Mouse (Mus musculus): Measurements from ENCODE around the gene Mbnl2.

DNA sequence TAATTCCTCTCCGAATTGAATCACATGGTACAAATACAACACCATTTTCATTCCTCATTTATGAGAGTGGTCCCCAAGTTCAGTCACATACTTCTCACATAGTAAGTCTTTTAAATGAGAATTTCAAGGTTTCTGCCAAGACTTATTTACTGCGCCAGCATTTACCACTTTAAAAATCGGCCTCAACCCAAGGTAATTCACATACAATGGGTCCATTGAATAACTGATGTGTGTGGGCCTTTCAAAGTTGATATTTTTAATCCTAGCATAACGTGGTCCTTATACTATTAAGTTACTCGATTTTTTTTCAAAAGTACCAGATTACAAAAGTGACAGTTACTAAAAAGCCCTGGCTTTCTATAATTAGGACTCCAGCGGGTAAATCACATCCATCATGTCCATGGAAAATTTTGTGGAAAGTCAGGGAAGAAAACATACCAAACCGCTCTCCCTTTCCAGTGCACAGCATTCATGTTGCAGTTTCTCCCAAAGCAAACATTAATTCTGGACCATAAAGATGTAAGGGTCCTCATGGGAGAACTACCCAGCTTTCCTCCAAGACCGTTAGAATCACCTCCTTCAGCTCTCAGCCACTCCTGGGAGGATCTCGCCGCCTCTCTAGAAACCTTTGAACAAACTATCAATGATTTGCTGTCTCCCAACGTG is 107.8 kb downstream of the Mbnl2 start:
- TF ChIP-seq EP300 (IDR thresholded peaks at IDR 0.05; ENCODE audit: low read depth in 1 of 2, low read length in 2 of 2) (no peak), CTCF (IDR thresholded peaks at IDR 0.05 in 2 of 3, conservative IDR thresholded peaks at IDR 0.05 in 1 of 3; ENCODE audit: control insufficient read depth in 1 of 3, insufficient read depth in 1 of 3, low read depth in 2 of 3, low read length in 3 of 3, poor library complexity in 1 of 3, severe bottlenecking in 1 of 3) (no peak), E2F4 (IDR thresholded peaks at IDR 0.05; ENCODE audit: borderline replicate concordance, low read depth, low read length) (no peak), POLR2A (IDR thresholded peaks at IDR 0.05; ENCODE audit: control insufficient read depth in 1 of 2, insufficient read depth in 1 of 2, low read depth in 1 of 2, low read length in 2 of 2, poor library complexity in 1 of 2) (no peak), GABPA (IDR thresholded peaks at IDR 0.05; ENCODE audit: low read depth, low read length) (no peak), TCF12 (IDR thresholded peaks at IDR 0.05; ENCODE audit: low read depth, low read length) (no peak)

All from MEL (cell line).